ENCODE assay signal across 8 mouse cellular contexts in genomic region chr19:5089324-5089723, GRCm38 (mm10). TPM values are rescaled to one million over a fixed set of nuclear protein-coding genes. Genes with fewer than 3 reads are reported as not detected.
DNase-seq lines count a peak whose midpoint lies in the region; ATAC-seq lines count a peak whose summit lies in the region.

No protein-coding gene starts in this region.

- ATAC-seq in liver, embryonic 12.5 days, result no peak
- ATAC-seq in granulocyte monocyte progenitor cell, adult 5-6 weeks (replicated peaks; ENCODE audit: poor library complexity, severe bottlenecking), result no peak

- H3K27ac ChIP-seq in liver, embryonic 12.5 days, result no peak overlapping the region

- H3K9me3 ChIP-seq in liver, embryonic 12.5 days (replicated peaks), result no peaks in the 10 kb centered on the region

- peaks cover 35% of the 10 kb centered on the region for H3K36me3 ChIP-seq in liver, embryonic 12.5 days

- H3K27me3 ChIP-seq in liver, embryonic 12.5 days (replicated peaks), result peaks cover 30% of the 10 kb centered on the region

- DNase-seq in cerebellum, adult 9-10 months, result peak; percentile 65
- DNase-seq in cerebellum, postnatal 4 days (ENCODE audit: low spot score in 2 of 2), result no peak
- peak; percentile 43 for DNase-seq in testis, postnatal 10 days (ENCODE audit: low spot score)
- no peak for DNase-seq in testis, postnatal 14 days (ENCODE audit: low spot score)
- no peak for DNase-seq in left cerebral cortex, adult 11 months (ENCODE audit: low spot score)
- no peak for DNase-seq in layer of hippocampus, adult 9-10 months (ENCODE audit: low spot score)

- peak overlapping the region; percentile 84 for H3K4me3 ChIP-seq in liver, embryonic 12.5 days

- WGBS in liver, embryonic 12.5 days (ENCODE audit: insufficient replicate concordance), result 80% methylated on average over 4 of the region's 4 CpGs

- peaks cover 37% of the 10 kb centered on the region for H3K4me1 ChIP-seq in liver, embryonic 12.5 days

- peak overlapping the region; percentile 74; the same call in 1 of the 2 replicates for H3K9ac ChIP-seq in liver, embryonic 12.5 days

- peak overlapping the region; percentile 84 for H3K4me2 ChIP-seq in liver, embryonic 12.5 days

RNA-seq across cellular contexts. Expression of gene Yif1a, which starts 1.0 kb away (rescaled TPM):
- polyA plus RNA-seq in liver, embryonic 12.5 days (2016; fragmentation: Nextera tagmentation; extraction: Ambion mirVana), result 51.7 and 53.9 TPM in 2 replicates
- 37.3 and 51.9 TPM in 2 replicates for total RNA-seq in granulocyte monocyte progenitor cell, adult 5-6 weeks (2014; fragmentation: Nextera tagmentation)
- total RNA-seq in granulocyte monocyte progenitor cell, adult 5-6 weeks (2017), result 14.6 and 17.2 TPM in 2 replicates

RNA-seq across cellular contexts. Expression of gene Tmem151a, which starts 4.0 kb away (rescaled TPM):
- 1.0 and 1.5 TPM in 2 replicates for polyA plus RNA-seq in liver, embryonic 12.5 days (2016; fragmentation: Nextera tagmentation; extraction: Ambion mirVana)
- total RNA-seq in granulocyte monocyte progenitor cell, adult 5-6 weeks (2014; fragmentation: Nextera tagmentation), result 5.1 TPM in 1 of 2 replicates, not detected in the other
- total RNA-seq in granulocyte monocyte progenitor cell, adult 5-6 weeks (2017), result 0.62 TPM in 1 of 2 replicates, not detected in the other

RNA-seq across cellular contexts. Expression of gene Cnih2, which starts 9.0 kb away (rescaled TPM):
- polyA plus RNA-seq in liver, embryonic 12.5 days (2016; fragmentation: Nextera tagmentation; extraction: Ambion mirVana), result 3.5 and 3.8 TPM in 2 replicates
- total RNA-seq in granulocyte monocyte progenitor cell, adult 5-6 weeks (2014; fragmentation: Nextera tagmentation), result not detected in 2 replicates
- not detected in 2 replicates for total RNA-seq in granulocyte monocyte progenitor cell, adult 5-6 weeks (2017)

RNA-seq across cellular contexts. Expression of gene Rab1b, which starts 17.5 kb away (rescaled TPM):
- polyA plus RNA-seq in liver, embryonic 12.5 days (2016; fragmentation: Nextera tagmentation; extraction: Ambion mirVana), result 118 and 126 TPM in 2 replicates
- 99.2 and 105 TPM in 2 replicates for total RNA-seq in granulocyte monocyte progenitor cell, adult 5-6 weeks (2014; fragmentation: Nextera tagmentation)
- 100 and 101 TPM in 2 replicates for total RNA-seq in granulocyte monocyte progenitor cell, adult 5-6 weeks (2017)

RNA-seq across cellular contexts. Expression of gene Cd248, which starts 21.4 kb away (rescaled TPM):
- 7.7 and 9.5 TPM in 2 replicates for polyA plus RNA-seq in liver, embryonic 12.5 days (2016; fragmentation: Nextera tagmentation; extraction: Ambion mirVana)
- total RNA-seq in granulocyte monocyte progenitor cell, adult 5-6 weeks (2014; fragmentation: Nextera tagmentation), result not detected in 2 replicates
- total RNA-seq in granulocyte monocyte progenitor cell, adult 5-6 weeks (2017), result not detected in 2 replicates

Comparison
In these comparisons a context has a peak if more than half of its experiments do, and no peak if none do; other contexts are left out.
1. DNase-seq: peak in cerebellum, adult 9-10 months (single experiment) and testis, postnatal 10 days (single experiment); none in cerebellum, postnatal 4 days (0 of 2), testis, postnatal 14 days (single experiment), left cerebral cortex, adult 11 months (single experiment) and layer of hippocampus, adult 9-10 months (single experiment).